Mouse (Mus musculus) gastrocnemius, adult 8-10 months (tissue): Measurements from ENCODE around the gene Cyp2c66. TPM values are rescaled to one million over a fixed set of nuclear protein-coding genes. Genes with fewer than 3 reads are reported as not detected.
"Not testable (repeated sequence)": the region's sequence is repeated elsewhere in the genome, so short reads cannot be mapped to it uniquely, and the experiment has no call there.

ENCODE experiments used
- DNase-seq, 2 experiments: peaks; one replicate each; pipeline ENCODE4 v3.0.0; 2022; ENCODE audit warnings: low spot score in 2 of 2
- total RNA-seq, 4 experiments: library from RNA; stranded (reverse); gene quantifications; 2 replicates each; pipeline ENCODE4 v1.2.4; 2022

Gene Cyp2c66
- total RNA-seq, result not detected

DNA sequence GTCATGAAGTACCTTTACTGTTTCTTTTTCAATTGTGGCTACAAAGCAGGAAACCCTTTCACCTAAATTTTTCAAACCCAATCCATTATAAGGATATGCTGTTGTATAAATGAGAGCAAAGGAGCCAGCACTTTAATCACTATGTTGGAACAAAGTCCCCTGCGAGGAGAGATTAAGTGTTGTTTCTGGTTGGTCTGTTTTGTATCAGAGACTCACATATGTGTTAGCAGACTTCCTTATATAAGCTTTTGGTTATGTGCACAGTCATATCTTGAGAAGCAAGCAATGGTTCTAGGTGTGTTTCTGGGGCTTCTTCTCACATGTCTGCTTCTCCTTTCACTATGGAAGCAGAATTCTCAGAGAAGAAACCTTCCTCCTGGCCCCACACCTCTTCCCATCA lies at the start of gene Cyp2c66:
Gene Cyp2c66 (plus strand): TSS at position 255 of the 400 bp plus-strand sequence.
- no peak for DNase-seq

DNA sequence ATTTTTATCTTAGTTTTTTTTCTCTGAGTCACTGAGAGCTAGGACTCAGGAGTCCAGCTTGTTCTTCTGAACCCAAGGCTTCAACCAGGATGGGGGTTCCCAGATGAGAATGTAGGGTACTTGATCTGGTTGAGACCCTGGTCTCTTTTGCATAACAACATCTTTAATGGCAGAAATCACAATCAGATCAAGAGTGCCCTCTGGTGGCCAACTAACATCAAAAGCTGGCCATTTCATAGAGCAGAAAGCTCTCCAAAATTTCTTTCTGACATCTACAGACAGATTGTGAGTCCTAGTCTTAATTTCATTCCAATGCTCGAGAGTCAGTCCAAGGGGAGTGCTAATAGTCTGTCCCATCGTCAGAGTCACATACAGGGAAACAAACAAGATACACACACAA lies 14.9 kb upstream of the Cyp2c66 start:
- DNase-seq, result not testable (repeated sequence)

- DNase-seq, result not testable (repeated sequence)
Measured at GRCm38 (mm10) chr19:39156836-39157235, 43.1 kb downstream of the Cyp2c66 start.

Other genes starting within 250 kb of the Cyp2c66 start
- under 1 TPM; 0.15 to 0.72 (median 0.23) TPM for gene Hells, start 183.0 kb upstream of the Cyp2c66 start, total RNA-seq
- gene Cyp2c55, start 106.9 kb upstream of the Cyp2c66 start, total RNA-seq, result not detected
- gene Cyp2c65, start 52.9 kb upstream of the Cyp2c66 start, total RNA-seq, result not detected
- gene Cyp2c29, start 155.5 kb downstream of the Cyp2c66 start, total RNA-seq, result not detected